Mouse (Mus musculus): ENCODE data around the gene Glce. TPM values are rescaled to one million over a fixed set of nuclear protein-coding genes. Genes with fewer than 3 reads are reported as not detected.

Glce gene
- total RNA-seq (2023), result 10.6 TPM

GRCm38 (mm10) chr9:62122508-62123215 lies at the start of gene Glce:
Gene Glce (minus strand): TSS chr9:62122655.

GRCm38 (mm10) chr9:62026600-62026999 lies 95.9 kb downstream of the Glce start, which contains the start of gene Paqr5:
Gene Paqr5 (minus strand): TSS chr9:62026856.

Other genes with a start within 250 kb of the Glce start
- 7,888 TPM for gene Rplp1, start 208.1 kb downstream of the Glce start, total RNA-seq (2023)
- 25.2 TPM for gene Kif23, start 175.9 kb downstream of the Glce start, total RNA-seq (2023)
- not detected for gene Paqr5, start 95.8 kb downstream of the Glce start, total RNA-seq (2023)
- not detected for gene Spesp1, start 159.6 kb upstream of the Glce start, total RNA-seq (2023)
- gene Anp32a, start 218.6 kb upstream of the Glce start, total RNA-seq (2023), result 456 TPM

Data from CD4-positive naive resting alpha-beta T cell, adult 76 days (primary cell).